Mouse (Mus musculus) spleen, adult 2 months (tissue): ENCODE measurements around the gene Wdr59.

Source experiments
- CTCF ChIP-seq: fragments of 200-500 bp; IDR thresholded peaks from 2 replicates; pipeline ENCODE4 v1.5.1; 2011; ENCODE audit warnings: mild to moderate bottlenecking, inconsistent platforms; ENCODE audit not compliant: insufficient read depth, insufficient read length, insufficient replicate concordance; ENCODE audit errors: extremely low read depth
- POLR2A ChIP-seq: fragments of 200-500 bp; IDR thresholded peaks from 2 replicates; pipeline ENCODE4 v1.6.1; 2011; ENCODE audit warnings: low read depth, low read length, inconsistent platforms

DNA sequence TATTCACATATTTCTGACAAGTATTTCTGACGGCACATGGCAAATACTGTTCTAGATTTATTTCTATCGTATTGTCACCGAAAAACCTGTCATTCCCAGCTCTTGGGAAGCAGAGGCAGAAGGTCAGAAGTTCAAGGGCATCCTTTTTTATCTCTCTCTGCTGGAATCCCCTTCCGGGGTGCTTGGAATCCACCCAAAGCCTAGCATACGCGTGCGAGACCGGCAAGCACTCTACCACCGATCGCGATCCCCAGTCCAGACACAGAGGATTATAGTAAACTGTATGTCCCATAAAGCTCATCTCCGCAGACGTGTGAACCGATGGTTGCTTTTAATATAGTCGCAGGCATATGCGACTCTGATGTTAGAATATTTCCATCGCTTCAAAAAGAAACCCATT is 9.7 kb upstream of the Wdr59 start:
- no peak for TF ChIP-seq CTCF
- no peak for TF ChIP-seq POLR2A
